Mouse (Mus musculus) heart, postnatal 36 days (tissue): Measurements from ENCODE around the gene Nebl. TPM values are rescaled to one million over a fixed set of nuclear protein-coding genes. Genes with fewer than 3 reads are reported as not detected.

Experiments used
- DNase-seq, 2 experiments: peaks; one replicate each; pipeline ENCODE4 v3.0.0; 2021 to 2022
- intact Hi-C: fragments of 180-260 bp; cut with DNase I; formaldehyde crosslinking; loops from one replicate; pipeline ENCODE4 v1.15.1; 2025
- total RNA-seq, 2 experiments: library from RNA; stranded (reverse); gene quantifications; 2 replicates each; pipeline ENCODE4 v1.2.3; 2021

Nebl gene
- total RNA-seq = 100 to 1,000 TPM; 359 to 378 TPM

DNA sequence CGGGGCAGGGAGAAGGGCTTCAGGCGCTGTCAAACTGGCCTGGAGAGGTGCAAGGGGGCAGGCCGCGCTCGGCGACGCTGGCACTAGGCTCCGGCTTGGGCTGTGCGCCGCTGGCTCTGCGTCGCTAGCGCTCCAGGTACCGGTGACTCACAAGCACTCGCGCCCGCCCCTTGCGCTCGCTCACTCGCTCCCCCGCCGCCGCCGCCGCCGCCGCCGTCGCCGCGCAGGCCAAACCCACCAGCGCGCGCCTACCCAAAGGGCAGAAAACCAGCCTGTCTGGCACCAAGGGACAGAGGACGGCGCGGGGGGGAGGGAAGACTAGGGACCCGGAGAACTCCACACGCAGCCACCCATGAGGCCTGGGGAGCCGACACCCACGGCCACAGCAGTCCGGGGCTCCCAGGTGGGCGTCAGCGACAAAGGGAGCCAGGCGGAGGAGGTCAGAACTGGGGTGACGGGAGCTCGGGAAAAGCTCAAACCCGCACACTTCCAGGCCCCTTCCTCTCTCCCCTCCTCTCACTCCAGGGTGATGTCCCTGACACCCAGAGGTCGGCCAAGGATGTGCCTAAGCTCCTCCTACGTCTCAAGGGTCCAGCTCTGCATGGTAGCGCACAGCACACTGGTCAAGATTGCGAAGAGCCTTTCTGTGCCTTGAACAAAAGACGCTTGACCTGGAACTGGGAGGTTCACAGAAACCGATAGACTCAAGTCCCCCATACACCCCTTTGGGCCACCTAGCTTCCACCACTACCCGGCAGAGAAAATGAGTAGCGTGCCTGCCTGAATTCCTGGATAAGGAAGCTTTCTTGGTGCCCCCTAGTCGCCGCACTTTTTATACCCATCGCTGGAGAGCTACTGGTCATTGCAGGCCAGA is at the start of gene Nebl:
Nebl (minus strand) TSS at position 508 of the 874 bp plus-strand sequence.
- DNase-seq = peak; percentile 24 to 39
- intact Hi-C loops = no loop called here

DNA sequence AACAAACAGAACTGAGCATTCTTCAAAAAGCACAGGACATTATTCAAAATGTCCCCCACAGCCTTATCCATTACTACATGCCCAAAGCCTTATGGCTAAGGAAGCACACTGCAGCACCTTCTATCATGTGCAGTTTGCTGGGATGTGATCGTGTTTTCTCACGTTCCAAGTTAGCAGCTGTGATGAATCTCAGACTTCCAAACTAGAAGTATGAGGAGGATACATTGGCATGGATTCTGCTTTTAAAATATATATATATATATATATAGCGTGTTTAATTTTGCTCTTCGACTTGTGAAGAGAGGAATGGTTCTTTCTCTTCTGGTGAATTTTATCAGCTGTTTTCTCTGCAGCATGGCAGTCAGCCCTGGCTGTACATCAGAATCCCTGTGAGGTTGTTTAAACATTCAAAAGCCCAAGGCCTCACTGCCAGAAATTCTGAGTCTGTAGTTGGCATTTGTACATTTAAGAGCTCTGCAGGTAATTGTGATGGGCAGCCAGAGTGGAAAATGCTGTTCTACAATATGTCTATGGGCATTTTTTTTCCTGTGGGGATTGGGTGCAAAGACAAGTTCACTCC is 39.1 kb upstream of the Nebl start:
- intact Hi-C loops = no loop called here
- no peak for DNase-seq

DNA sequence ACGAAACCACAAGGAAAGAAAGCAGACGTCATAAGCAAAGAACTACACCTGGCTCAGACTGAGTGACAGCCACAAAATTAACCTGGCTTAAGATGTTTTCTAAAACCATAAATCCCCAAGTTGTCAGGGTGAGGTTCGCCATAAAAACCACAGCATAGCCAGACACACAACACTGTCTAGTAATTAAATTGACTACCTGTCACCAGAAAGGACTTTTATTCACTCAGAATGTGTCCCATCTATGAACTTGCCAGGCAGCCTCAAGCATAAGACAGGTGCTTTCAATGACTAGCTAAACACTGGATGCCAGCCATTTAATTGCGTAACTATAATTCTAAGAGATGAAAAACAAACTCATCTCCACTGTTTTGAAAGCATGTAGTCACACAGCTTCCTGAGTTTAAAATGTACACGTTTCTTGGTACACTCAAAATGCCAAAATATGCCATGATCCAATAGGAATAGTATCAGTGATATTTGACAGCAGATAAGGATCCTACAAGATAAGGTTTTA is 38.0 kb upstream of the Nebl start:
- DNase-seq = no peak
- intact Hi-C loops = no loop called here

DNA sequence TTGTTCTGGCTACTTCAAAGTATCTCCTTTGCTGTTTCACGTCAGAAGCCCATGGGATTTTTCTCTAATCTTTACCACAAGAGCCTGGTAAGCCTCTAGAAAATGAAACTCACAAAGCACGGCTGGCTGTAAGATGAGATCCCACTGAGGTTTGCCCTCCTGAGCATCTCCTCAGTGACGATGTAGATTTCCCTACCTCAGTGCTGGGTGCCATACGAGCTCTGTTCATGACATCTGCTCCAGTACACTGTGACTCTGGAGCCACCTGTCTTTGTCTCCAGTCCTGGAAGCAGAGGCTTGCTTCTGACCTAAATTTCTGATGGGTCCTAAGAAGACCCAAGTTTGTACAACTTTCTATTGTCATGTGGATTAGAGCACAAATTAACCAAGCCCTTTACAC is 25.0 kb upstream of the Nebl start:
- DNase-seq = no peak
- intact Hi-C loops = no loop called here

DNA sequence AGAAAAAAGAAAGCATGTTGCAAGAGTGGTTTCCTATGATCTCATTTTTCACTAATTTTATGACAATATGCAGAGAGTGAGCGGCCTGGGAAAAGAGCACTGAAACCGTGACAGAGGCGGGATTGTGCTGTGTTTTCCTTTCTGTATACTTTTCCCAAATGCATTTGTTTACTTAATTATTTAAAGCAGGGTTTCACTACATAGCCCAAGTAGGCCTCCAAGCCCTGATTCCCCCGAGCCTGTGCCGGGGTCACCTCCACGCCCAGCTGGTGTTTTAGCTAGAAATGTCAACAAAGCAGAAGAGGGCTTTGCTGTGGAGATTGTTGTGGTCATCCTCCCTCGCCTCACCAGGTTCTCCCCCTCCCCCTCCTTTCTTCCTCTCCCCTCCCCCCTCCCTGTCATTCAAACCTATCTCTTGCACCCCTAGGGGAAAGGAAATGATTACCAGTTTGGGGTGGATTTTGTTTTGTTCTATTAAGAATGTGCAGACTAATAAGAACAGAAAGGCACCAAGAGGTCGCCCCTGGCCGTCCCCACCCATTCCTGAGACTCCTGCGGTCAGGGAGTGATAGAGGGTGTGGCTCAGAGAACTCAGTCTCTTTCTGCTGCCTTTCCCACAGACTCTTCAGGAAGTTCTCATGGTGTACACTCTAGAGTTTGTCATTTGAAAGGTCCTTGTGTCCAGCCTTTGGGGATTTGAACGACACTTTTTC is 10.9 kb upstream of the Nebl start:
- intact Hi-C loops = loop anchor here (5.0 kb wide), 1 partner anchor 95 kb away; no protein-coding TSS in a partner anchor
- DNase-seq = no peak

DNA sequence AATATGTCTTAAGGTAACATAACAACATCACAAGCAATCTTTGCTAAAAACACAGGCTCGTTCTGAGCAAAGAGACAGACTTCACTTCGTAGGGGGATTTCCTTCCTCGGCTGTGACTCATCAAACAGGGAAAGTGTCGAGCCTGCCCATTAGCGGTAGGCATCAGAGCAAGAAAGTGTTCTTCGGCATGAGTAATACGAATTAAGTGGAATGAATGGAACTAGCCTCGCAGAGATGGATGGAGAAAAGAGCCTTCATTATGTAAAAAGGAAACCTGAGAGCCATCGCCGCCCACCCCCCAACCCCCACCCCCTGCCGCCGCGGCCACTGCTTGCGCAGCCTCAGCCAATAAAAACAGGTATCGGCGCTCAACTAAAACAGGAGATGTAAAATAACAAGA is 10.3 kb upstream of the Nebl start:
- DNase-seq = no peak
- intact Hi-C loops = loop anchor here (5.0 kb wide), 1 partner anchor 96 kb away; no protein-coding TSS in a partner anchor

DNA sequence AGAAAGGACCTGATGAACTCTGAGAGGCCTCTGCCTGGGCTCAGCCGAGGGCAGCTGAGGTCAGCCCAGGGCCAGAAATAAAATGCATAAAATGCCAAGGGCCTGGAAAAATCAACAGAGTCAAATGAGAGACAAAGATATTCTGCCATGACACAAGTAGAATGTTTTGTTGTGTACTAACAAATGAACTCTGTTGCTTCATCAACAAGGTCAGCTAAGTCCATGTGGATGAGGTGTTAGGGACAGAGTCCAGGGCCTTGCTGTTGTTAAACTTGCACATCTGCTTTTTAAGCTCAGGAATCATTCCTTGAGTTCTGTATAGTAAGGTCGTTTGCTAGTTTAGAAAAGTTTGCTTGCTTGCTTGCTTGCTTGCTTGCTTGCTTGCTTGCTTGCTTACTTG is 9.2 kb upstream of the Nebl start:
- intact Hi-C loops = loop anchor here (5.0 kb wide), 1 partner anchor 97 kb away; no protein-coding TSS in a partner anchor
- DNase-seq = no peak

DNA sequence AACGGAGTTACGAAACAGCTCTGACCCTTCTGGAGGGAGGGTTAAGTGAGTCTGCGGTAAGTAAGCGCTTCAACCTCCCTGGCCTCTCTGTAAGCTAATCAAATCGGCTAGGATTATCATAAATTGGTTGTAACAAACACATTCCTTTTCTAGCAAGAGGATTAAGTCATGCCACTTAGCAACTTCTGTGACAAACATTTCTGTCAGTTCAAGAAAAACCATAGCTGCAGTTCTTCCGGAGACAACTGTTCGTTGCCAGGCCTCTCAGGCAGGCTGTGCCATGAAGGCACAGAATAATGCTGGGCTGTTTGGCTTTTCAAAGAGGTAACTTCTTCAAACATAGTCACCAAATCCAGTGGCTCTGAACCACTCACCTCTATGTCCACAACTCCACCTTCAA is 946 bp upstream of the Nebl start:
- intact Hi-C loops = no loop called here
- no peak for DNase-seq

DNA sequence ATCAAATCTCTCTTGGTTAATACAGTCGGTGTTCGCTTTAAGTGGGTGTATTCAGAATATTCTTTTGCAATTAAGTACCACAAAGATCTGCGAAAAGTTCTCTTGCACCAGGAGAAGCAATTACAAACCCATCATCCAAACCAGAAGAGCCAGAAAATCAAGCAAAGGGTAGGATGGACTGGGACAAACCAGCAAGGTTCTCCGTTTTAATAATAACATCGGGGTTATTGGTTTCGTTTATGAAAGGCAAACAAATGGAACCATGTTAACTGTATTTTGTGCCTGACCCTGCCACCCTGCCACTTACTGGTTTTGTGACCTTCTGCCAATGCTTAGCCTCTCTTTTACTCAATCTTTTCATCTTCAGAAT is 552 bp upstream of the Nebl start:
- intact Hi-C loops = no loop called here
- DNase-seq = no peak

DNA sequence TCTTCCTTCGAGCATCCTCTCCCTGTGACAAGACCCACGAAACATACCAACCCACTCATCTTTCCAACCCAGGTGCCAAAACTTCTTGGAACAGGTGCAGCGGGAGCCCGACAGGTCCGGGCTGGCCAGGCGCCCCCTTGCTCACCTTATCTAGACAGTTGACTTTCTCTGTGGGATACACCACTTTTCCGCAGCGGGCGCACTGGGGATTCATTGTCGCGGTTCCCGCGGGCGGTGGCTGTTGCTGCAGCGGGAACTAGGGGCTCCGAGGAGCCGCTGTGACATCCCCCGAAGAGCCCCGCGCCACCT is 662 bp downstream of the Nebl start:
- peak in 1 of 2 experiments; percentile 14 for DNase-seq
- intact Hi-C loops = no loop called here

DNA sequence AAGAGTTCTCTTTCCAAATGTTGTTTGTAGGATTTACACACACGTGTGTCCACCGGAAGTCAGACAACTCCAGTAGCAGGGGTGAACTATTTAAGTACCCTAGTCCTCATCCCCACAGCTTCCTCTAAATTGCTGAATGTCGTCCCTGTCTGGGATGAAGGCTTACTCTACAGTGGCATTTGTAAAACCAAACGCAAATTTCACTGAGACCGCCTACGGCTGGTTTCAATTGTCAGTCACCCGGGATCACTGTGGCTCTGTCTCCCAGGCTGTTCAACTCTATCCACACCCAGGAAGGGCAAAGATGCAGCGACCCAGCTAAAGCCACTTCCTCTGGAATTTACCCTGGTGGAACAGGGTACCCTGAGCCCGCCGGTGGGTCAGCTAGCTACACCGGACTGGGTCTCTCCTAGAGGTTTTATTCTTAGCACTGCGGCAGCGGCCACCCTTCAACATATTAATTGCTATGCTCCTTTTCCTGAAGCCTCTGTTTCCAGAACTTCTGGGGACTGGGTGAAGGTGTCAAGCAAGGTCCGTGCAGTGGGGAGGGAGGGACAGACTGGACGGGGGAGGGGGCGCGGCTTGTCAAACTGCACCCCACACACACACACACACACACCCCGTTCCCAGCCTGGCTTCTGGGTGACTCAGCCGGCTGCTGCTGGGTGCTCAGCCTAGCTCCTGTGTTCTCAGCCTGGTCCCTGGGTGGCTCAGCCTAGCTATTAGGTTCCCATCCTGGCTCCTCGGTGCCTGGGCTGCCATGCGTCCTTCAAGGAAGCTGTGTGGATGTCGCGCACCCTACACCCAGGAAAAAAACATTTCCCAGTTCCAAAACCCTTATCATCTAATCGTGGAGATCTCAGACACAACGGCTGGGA is 1.3 kb downstream of the Nebl start:
- no peak for DNase-seq
- intact Hi-C loops = no loop called here

DNA sequence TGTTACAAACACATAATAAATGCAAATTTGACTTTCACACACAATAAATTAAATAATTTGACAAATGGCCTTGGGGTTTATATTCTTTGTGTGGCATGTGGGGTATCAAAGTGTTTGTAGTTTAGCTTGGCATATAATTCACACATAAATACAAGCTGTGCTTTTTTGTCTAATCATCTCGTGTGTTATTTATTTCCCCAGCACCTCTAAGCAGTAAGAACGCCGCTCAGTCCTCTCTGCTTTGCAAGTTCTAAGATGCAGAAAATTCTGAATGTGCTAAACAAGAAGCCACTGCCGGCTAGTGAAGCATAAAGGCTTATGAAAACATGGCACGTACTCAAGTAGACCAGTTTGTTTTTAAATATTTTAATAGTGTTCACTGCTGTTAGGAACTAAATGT is 6.9 kb downstream of the Nebl start:
- DNase-seq = no peak
- intact Hi-C loops = no loop called here

DNA sequence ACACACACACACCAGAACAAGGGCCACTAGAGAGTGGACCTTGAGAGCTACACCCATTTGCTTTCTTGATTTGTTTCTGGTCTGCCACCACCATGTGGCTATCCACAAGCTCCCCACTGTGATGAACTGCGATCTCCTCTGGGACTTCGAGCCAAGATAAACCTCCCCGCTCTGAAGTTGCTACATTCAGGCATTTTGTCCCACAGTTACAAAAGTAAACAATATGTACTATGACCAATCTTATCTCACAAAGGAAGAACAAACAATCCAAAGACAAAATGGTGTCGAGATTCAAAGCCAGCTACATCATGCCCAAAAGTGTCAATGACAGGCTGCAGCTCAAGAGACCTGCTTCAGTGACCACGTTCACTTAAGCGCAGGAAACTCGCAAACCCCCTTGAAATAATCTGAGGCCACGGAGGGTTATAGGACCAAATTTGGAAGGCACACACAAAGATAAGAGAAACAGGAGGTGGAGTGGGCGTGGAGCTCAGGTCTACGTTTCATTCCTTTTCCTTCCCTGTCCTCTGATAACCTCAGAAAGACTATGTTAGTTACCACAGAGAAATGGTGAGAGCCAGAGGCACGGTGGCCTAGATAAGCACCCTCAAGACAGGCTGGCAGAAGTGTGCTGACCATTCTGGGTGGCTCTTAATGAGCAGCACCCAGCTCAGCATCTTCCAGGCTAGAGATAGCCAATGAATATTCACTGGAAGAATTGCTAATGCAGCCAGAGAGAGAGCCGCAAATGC is 7.8 kb downstream of the Nebl start:
- no peak for DNase-seq

DNA sequence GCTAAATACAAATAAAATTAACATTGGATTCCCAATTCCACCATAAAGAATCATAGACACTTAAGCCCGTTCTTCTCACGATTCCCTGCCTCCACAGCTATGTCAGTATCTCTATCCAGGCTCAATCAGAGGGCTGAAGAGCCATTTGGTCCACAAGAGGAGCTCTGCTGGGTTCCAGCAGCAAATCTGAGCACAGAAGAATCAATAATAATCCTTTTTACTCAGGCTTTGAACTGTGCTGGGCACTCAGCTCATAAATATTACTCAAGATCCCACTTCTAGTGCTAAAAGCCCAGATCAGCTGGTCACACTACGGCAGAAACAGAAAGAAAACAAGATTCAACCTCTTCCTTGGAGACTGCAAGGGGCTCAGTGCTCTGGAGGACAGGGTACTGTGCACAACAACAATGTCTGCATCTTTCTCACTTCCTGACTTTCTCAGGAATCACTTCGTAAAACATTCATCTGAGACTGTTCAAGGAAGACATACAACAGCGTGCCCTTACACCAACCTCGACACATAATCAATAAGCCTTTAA is 10.0 kb downstream of the Nebl start:
- intact Hi-C loops = no loop called here
- no peak for DNase-seq

More for the DNA sequence above, 7.8 kb downstream of the Nebl start:
- intact Hi-C loops = no loop called here

DNA sequence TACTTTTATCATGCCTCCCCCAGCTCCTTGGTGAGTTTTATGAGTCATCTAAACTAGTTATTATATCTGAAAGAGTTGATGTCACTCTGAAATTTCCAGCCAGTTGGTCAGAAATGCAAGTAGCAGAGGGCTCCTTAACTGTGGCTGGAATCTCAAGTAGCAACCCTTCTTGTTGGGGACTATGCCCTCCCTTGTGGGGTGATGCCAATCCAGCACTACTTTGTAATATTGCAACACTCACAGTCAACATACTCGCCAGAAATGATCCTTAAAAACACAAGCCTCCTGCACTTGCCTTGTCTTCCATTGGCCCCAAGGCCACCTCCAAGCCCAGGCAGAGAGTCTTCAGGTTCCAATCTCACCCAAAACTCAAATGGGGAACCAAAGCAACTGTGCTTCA is 13.0 kb downstream of the Nebl start:
- intact Hi-C loops = no loop called here
- DNase-seq = no peak

DNA sequence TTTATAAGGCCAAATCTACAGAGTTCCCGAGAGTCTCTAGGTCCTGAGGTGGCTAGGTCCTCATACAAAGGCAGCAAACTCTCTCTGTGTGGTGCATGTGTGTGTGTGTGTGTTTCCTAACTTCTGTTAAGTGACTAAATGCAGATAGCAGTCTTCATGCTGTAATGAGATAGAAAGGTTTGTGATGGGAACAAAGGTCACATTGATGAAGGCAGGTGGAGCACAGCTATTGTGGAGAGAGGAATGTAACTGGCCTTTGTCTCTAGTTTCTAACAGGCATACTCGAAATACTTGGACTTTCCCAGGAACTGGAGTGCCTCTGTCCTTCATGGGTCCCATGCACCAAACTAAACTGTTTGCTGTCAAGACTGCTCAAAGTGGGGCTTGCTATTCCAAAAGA is 14.1 kb downstream of the Nebl start:
- no peak for DNase-seq
- intact Hi-C loops = no loop called here

DNA sequence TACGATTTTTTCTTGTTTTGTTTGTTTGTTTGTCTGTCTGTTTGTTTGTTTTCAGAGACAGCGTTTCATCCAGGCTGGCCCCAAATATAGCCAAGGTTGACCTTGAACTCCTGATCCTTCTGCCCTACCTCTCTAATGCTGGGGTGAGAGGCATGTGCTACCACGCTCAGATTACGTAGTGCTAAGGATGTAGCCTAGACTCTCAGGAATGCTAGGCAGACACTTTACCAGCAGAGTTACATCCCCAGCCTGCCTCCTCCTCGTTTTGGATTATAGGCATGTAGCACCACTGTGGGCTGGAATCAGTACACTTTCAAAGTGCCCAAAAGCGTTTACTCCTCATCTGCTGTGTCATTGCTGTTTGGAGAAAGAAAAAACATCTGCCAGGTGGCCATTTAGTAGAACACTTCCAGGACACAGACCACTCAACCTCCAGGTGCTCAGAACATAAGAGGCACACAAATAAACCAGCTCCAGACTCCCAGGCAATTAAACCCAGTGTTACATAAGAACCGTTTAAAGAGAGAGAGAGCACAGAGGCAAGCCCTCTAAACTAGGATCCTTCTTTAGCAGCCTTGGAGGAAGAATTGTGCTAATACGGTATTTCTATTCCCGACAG is 16.0 kb downstream of the Nebl start:
- DNase-seq = no peak
- intact Hi-C loops = no loop called here

DNA sequence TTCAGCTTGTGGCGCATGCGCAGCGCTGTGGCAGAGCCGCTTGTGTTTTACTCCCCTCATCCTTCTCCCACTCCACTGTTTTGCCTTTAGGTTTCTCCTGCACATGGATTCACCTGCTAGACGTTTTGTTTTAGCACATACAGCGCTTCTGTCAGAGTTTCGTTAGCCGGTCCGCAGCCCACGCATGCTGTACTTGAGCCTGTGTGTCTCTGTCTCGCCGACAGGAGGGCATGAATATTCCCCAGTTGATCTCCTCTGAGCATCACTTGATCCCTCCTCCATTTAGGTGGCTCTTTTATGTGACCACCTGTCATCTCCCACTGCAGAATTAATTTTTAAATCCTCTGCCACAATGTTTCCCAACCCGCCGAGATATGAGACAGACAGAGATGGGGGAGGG is 16.6 kb downstream of the Nebl start:
- no peak for DNase-seq
- intact Hi-C loops = no loop called here

DNA sequence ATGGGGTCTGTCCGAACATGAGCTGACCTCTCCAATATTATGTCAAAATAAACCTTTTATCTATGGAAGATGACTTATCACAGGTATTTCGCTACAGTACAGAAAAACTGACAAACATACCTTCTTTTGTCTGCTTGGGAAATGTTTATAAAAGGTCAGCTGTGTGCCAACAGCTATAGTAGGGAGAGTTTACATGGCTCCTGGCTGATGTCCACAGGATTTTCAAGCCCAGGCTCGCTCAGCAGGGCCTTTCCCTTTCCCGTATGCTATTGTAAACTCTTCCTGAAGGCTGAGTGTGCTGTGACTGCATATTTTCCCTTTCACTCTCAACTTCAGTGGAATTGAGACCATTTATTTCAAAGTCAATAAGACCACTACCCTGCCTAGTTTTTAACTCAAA is 17.1 kb downstream of the Nebl start:
- DNase-seq = no peak
- intact Hi-C loops = no loop called here
